Mouse (Mus musculus) embryonic facial prominence, embryonic 15.5 days (tissue): ENCODE measurements around the gene Snai1. TPM values are rescaled to one million over a fixed set of nuclear protein-coding genes. Genes with fewer than 3 reads are reported as not detected.
A peak's percentile ranks its signal among the peaks of the same experiment; 100 is the strongest.

Source experiments
- ATAC-seq: fragments of 200-750 bp; cut with Nextera tagmentation; 2 replicates; pipeline ENCODE4 v1.8.0; 2017; ENCODE audit warnings: low read depth, moderate TSS enrichment; ENCODE audit not compliant: insufficient number of reproducible peaks, low FRiP score, low TSS enrichment
- H3K27ac ChIP-seq: fragments of 300-500 bp; sonication (generic); replicated peaks from 2 replicates; pipeline ENCODE4 v1.5.1; 2015; ENCODE audit warnings: mild to moderate bottlenecking, inconsistent platforms
- H3K27me3 ChIP-seq: fragments of 300-500 bp; sonication (generic); 2 replicates; pipeline ENCODE4 v1.6.1; 2015; ENCODE audit warnings: inconsistent platforms
- H3K36me3 ChIP-seq: fragments of 300-500 bp; sonication (generic); 2 replicates; pipeline ENCODE4 v1.6.1; 2015; ENCODE audit warnings: mild to moderate bottlenecking, inconsistent platforms
- H3K4me1 ChIP-seq: fragments of 300-500 bp; sonication (generic); 2 replicates; pipeline ENCODE4 v1.6.1; 2015; ENCODE audit warnings: inconsistent platforms
- H3K4me2 ChIP-seq: fragments of 300-500 bp; sonication (generic); replicated peaks from 2 replicates; pipeline ENCODE4 v1.6.1; 2015; ENCODE audit warnings: mild to moderate bottlenecking, inconsistent platforms
- H3K4me3 ChIP-seq: fragments of 300-500 bp; sonication (generic); replicated peaks from 2 replicates; pipeline ENCODE4 v1.5.1; 2015; ENCODE audit warnings: mild to moderate bottlenecking, inconsistent platforms
- H3K9ac ChIP-seq: fragments of 300-500 bp; sonication (generic); 2 replicates; pipeline ENCODE4 v1.6.1; 2015; ENCODE audit warnings: inconsistent platforms
- H3K9me3 ChIP-seq: fragments of 300-500 bp; sonication (generic); replicated peaks from 2 replicates; pipeline ENCODE4 v1.6.1; 2016; ENCODE audit warnings: inconsistent platforms
- WGBS: fragments of 180-500 bp; shearing (Covaris S2); methylation state at CpG from one replicate; pipeline ENCODE4 v1.1.7; 2015; 5-methylcytosine and 5-hydroxymethylcytosine counted together
- polyA plus RNA-seq: library from polyadenylated mRNA; unstranded; fragments of >200 nt; fragmentation: Nextera tagmentation; extraction: Ambion mirVana; gene quantifications from 2 replicates; pipeline ENCODE4 v1.2.1, GENCODE M21; 2015

The Snai1 gene
- 82.9 and 104 TPM in 2 replicates for polyA plus RNA-seq

DNA sequence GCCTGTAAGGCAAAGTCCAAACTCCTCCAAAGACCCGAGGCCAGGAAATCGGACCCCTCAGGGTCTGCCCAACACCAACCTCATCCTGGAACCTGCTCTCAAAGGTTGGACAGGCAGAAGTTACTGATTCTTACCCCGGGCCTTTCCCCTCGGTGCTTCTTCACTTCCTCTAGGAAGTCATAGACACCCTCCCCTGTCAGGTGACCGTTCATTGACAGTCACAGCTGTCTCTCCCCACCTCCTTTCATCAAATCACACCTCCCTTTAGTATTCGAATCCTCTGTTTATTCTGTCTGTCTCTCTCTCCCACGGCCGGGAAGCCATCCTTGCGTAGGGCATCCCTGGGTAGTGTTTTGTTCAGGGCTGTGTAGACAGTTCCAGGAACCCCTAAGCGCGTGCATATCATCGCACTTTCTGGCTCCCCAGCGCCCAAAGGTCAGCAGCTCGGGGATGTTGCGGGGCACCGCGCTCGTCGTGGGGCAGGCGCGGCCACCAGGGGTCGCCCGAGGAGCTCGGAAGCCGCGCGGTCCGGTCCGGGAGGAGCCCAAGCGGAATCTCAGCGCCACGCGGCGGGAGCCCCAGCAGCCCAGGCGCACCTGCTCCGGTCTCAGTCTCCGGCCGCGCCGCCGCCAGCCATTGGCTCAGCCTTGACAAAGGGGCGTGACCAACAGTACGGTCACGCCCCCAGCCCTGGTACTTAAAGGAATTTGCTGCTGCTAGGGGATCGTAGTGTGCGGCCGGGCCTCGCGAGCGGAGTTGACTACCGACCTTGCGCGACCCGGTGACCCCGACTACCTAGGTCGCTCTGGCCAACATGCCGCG is at the start of gene Snai1:
Gene Snai1, plus strand, starts transcription at position 720 of the 822 bp plus-strand sequence.
- 1% methylated on average over 55 of the region's 58 CpGs for whole genome bisulfite sequencing
- H3K4me3 ChIP-seq, result peak within 1 kb of the TSS; percentile 67
- peak within 1 kb of the TSS; percentile 69 for H3K4me2 ChIP-seq
- peaks cover 15% of the 10 kb centered on the region; the same call in 1 of the 2 replicates for H3K27me3 ChIP-seq
- H3K9ac ChIP-seq, result peak within 1 kb of the TSS; percentile 59
- peaks cover 10% of the 10 kb centered on the region; the same call in 1 of the 2 replicates for H3K36me3 ChIP-seq
- ATAC-seq, result peak; percentile 98
- no peaks in the 10 kb centered on the region for H3K9me3 ChIP-seq
- peaks cover 41% of the 10 kb centered on the region for H3K4me1 ChIP-seq
- H3K27ac ChIP-seq, result peak within 1 kb of the TSS; percentile 98

- no peak overlapping the region for H3K27ac ChIP-seq
- H3K9me3 ChIP-seq, result no peaks in the 10 kb centered on the region
- ATAC-seq, result no peak
- peak overlapping the region; percentile 100 for H3K4me3 ChIP-seq
- H3K9ac ChIP-seq, result no peak overlapping the region
- peaks cover 37% of the 10 kb centered on the region for H3K4me1 ChIP-seq
- no peaks in the 10 kb centered on the region for H3K27me3 ChIP-seq
- no peaks in the 10 kb centered on the region for H3K36me3 ChIP-seq
- H3K4me2 ChIP-seq, result peak overlapping the region; percentile 85
- WGBS, result 65% methylated on average over 4 of the region's 4 CpGs
Observed at GRCm38 (mm10) chr2:167490813-167491525, 47.0 kb upstream of the Snai1 start.

DNA sequence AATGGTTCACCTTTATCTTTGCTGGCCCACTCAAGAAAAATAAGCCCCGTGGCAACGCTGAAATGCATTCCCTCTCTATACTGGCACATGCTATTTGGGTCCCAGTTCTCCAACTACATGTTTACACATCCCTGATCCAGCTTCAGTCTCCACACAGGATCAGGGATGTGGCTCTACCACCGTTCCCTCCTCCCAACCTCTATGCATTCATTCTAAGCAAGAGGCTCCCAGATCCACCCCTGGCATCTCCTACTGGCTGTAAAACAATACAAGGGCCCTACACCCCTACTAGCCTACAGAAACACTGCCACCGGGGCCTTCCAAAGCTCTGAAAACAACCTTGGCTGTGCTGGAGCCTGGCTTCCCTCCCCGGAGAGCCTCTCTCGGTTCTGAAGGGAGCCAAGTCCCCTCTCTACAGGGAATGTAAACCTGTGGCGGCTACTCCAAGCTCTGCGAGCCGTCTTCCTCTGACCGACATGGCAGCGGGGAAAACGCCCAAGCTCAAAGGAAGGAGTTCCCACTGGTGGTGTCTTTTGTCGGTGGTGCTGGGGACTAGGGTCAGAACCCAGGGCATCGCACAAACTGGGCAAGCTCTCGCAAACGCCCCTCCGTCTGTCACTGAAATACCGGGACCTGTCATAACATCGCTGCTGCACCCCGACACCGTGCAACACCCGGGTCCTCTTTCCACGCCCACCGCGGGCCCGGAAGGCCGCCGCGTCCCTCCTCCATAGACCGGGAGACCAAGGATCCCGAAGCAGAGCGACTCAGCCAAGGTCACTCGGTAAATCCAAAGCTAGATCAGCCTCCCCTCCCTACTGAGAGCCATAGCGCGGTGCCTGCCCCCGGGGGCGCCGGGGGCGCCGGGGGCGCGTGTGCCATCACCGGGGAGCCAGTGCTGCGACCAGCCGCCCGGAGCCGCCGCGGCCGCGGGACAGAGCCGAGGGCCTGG is 46.0 kb upstream of the Snai1 start, which contains the start of gene Rnf114:
Gene Rnf114, plus strand, starts transcription at position 889 of the 952 bp plus-strand sequence.
- H3K36me3 ChIP-seq, result no peaks in the 10 kb centered on the region
- ATAC-seq, result no peak
- no peaks in the 10 kb centered on the region for H3K9me3 ChIP-seq
- no peaks in the 10 kb centered on the region for H3K27me3 ChIP-seq
- peaks cover 28% of the 10 kb centered on the region for H3K4me1 ChIP-seq
- WGBS, result 4% methylated on average over 52 of the region's 52 CpGs
- H3K4me3 ChIP-seq, result peak within 1 kb of the TSS; percentile 100
- H3K4me2 ChIP-seq, result peak within 1 kb of the TSS; percentile 85
- peak within 1 kb of the TSS; percentile 95 for H3K9ac ChIP-seq
- H3K27ac ChIP-seq, result peak within 1 kb of the TSS; percentile 98

DNA sequence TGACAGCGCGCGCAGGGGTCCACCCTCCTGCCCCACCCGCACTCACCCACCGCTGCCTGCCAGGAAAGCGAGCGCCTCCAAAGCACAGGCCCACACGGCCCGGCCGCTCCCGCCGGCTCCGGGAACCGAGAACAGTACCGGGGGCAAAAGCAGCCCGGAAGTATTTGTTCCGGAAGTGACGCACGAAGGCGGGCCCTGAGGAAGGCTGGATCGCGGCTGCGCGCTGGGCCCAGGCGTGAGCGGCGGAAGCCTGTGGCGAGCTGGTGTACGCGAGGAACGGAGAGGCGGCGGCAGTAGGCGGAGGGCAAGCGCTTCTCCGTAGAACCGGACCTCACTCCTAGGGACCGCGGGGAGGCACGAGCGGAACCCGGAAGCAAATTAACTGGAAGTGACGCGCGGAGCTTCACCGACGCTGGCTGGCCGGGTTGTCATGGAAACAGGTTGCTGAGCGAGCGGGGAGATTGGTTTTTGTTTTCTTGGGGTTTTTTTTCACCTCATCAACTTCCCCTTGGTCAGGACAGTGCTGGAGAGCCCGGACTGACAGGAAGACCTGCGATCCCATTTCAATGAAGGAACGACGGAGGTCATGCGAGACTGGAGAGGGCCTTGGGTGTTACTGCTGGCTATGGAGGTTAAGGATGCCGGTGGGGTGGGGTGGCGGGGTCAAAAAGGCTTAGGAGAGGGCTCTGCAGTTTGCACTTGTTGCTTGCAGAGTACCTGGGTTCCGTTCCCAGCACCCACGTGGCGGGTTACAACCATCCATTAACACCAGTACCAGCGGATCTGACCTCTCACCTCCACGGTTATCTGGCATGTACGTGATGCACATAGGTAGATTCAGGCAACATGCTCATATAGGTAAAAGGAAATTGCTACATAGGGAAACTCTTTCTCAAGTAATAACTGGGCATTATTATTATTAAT is 45.0 kb upstream of the Snai1 start, which contains the start of gene Spata2:
Gene Spata2, minus strand, starts transcription at position 175 of the 924 bp plus-strand sequence.
- peak; percentile 86 for ATAC-seq
- Histone ChIP-seq H3K27ac (peak within 1 kb of the TSS; percentile 98), H3K4me3 (peak within 1 kb of the TSS; percentile 100), H3K9ac (peak within 1 kb of the TSS; percentile 95), H3K36me3 (no peaks in the 10 kb centered on the region), H3K4me2 (peak within 1 kb of the TSS; percentile 85), H3K4me1 (peaks cover 28% of the 10 kb centered on the region), H3K27me3 (no peaks in the 10 kb centered on the region), H3K9me3 (no peaks in the 10 kb centered on the region)
- 1% methylated on average over 63 of the region's 63 CpGs for WGBS

DNA sequence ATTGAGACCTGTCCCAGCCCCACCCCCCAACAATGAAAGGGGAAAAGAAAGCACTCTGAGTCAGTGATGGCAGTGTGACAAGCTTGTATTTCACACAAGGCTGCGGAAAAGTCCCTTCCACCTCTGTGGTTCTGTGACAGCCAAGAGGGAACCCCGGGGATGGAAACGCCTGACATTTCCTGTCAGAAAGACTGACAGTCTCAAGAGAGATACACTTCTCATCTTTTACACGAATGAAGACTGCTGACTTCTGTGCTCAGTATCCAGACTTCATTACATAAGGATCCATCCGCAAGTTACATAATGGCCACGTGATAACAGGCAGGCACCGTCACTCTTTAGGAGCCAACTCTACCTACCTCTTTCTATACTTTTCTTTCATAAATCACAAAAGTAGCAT is 41.6 kb upstream of the Snai1 start:
- H3K4me3 ChIP-seq, result no peak overlapping the region
- H3K27ac ChIP-seq, result no peak overlapping the region
- no peak overlapping the region for H3K9ac ChIP-seq
- no peaks in the 10 kb centered on the region for H3K9me3 ChIP-seq
- 81% methylated on average over 7 of the region's 7 CpGs for WGBS
- no peak overlapping the region for H3K4me2 ChIP-seq
- H3K27me3 ChIP-seq, result no peaks in the 10 kb centered on the region
- peaks cover 13% of the 10 kb centered on the region for H3K4me1 ChIP-seq
- H3K36me3 ChIP-seq, result no peaks in the 10 kb centered on the region
- no peak for ATAC-seq

GRCm38 (mm10) chr2:167497272-167497671 is 40.7 kb upstream of the Snai1 start:
- no peak overlapping the region for H3K9ac ChIP-seq
- ATAC-seq, result no peak
- no peaks in the 10 kb centered on the region for H3K36me3 ChIP-seq
- no peak overlapping the region for H3K4me2 ChIP-seq
- H3K4me3 ChIP-seq, result no peak overlapping the region
- 77% methylated on average over 5 of the region's 5 CpGs for WGBS
- H3K27me3 ChIP-seq, result no peaks in the 10 kb centered on the region
- H3K4me1 ChIP-seq, result peaks cover 7% of the 10 kb centered on the region; the same call in 1 of the 2 replicates
- no peak overlapping the region for H3K27ac ChIP-seq
- H3K9me3 ChIP-seq, result no peaks in the 10 kb centered on the region

DNA sequence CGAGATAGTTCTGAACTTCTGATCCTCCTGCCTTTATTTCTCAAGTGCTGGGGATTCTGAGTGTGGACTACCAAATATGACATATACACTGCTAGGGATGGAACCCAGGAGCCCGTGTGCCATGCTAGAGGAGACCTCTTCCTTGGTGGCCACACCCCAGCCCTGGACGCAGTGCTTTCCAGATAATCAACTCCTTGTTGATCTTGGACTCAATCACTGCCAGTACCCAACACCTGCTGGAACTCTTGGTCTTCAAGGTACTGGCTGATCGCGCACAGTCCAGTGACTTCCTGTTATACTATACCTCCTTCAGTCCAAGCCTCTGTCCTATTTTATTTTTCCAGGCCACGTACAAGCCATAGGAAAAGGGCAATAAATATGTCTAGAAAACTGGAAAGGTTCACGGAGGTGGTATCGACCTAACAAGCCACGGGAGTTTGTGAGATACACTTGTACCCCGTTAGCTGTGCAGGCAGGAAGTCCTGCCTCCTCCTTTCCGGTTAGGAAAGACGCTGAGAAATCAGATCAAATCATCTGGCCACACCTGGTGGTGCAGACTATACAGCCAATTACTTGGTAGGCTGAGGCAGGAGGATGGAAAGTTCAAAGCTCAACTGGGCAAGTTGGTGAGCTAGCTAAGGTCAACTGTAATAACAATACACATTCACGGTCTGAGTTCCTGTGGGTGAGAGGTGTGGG is 35.3 kb upstream of the Snai1 start:
- Histone ChIP-seq H3K9ac (no peak overlapping the region), H3K4me2 (peak overlapping the region; percentile 89), H3K9me3 (no peaks in the 10 kb centered on the region), H3K4me3 (peak overlapping the region; percentile 98), H3K27me3 (no peaks in the 10 kb centered on the region), H3K4me1 (peaks cover 27% of the 10 kb centered on the region), H3K27ac (0 out of 2 replicates have a peak overlapping the region, but pooled peaks have one; percentile 18), H3K36me3 (peaks cover 13% of the 10 kb centered on the region)
- 50% methylated on average over 13 of the region's 13 CpGs for WGBS
- ATAC-seq, result no peak

- H3K27ac ChIP-seq, result peak overlapping the region; percentile 83
- under 1% methylated on average over 79 of the region's 85 CpGs for WGBS
Observed at GRCm38 (mm10) chr2:167503253-167503895, 34.6 kb upstream of the Snai1 start.

DNA sequence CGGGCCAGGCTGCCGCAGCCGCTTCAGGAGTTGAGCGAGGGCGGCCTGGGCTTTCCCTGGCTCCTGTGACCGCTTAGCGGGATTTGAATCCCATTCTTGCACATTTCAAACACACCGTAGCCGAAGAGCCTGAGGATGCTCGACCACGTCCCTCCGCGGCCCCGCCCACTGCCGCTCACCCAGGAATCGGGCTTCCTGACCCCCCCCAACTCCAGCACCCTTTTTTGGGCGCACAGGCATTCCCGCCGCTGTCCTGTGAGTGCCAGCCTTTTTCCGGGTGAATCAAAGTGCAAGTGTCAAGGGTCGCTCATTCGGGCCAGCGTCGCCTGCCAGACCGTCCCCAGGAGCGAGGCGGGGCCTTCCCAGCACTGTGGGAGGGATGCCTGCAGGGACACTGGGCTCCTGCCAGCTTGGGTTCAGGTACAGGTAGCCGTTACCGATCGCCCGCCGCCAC is 34.1 kb upstream of the Snai1 start:
- no peaks in the 10 kb centered on the region for H3K9me3 ChIP-seq
- peak overlapping the region; percentile 83 for H3K27ac ChIP-seq
- H3K9ac ChIP-seq, result peak overlapping the region; percentile 82
- H3K4me2 ChIP-seq, result peak overlapping the region; percentile 89
- peaks cover 27% of the 10 kb centered on the region for H3K4me1 ChIP-seq
- H3K27me3 ChIP-seq, result no peaks in the 10 kb centered on the region
- peaks cover 24% of the 10 kb centered on the region for H3K36me3 ChIP-seq
- under 1% methylated on average over 32 of the region's 32 CpGs for WGBS
- no peak for ATAC-seq
- peak overlapping the region; percentile 98 for H3K4me3 ChIP-seq

More at GRCm38 (mm10) chr2:167503253-167503895, 34.6 kb upstream of the Snai1 start:
- Histone ChIP-seq H3K27me3 (no peaks in the 10 kb centered on the region), H3K9ac (peak overlapping the region; percentile 82), H3K4me2 (peak overlapping the region; percentile 89), H3K9me3 (no peaks in the 10 kb centered on the region), H3K4me1 (peaks cover 27% of the 10 kb centered on the region), H3K4me3 (peak overlapping the region; percentile 98), H3K36me3 (peaks cover 19% of the 10 kb centered on the region)
- peak; percentile 91 for ATAC-seq
